Mouse (Mus musculus): ENCODE data around the gene Eif3a.

Eif3a gene

GRCm38 (mm10) chr19:60790551-60791161, at the start of gene Eif3a:
Eif3a (minus strand) TSS chr19:60790658.
- DNase-seq, result peak; percentile 96

GRCm38 (mm10) chr19:60837747-60838146, 47.3 kb upstream of the Eif3a start:
- DNase-seq, result peak; percentile 85

GRCm38 (mm10) chr19:60818677-60819076, 28.2 kb upstream of the Eif3a start:
- DNase-seq, result no peak

GRCm38 (mm10) chr19:60813133-60813532, 22.7 kb upstream of the Eif3a start:
- DNase-seq, result no peak

- peak; percentile 42 for DNase-seq
Measured at GRCm38 (mm10) chr19:60812036-60812389, 21.6 kb upstream of the Eif3a start.

GRCm38 (mm10) chr19:60811098-60812035, 20.9 kb upstream of the Eif3a start, which contains the start of gene Fam45a:
Fam45a (plus strand) TSS chr19:60811585.
- DNase-seq, result peak; percentile 97

GRCm38 (mm10) chr19:60809927-60810326, 19.5 kb upstream of the Eif3a start:
- no peak for DNase-seq

- DNase-seq, result no peak
Measured at GRCm38 (mm10) chr19:60804903-60805302, 14.4 kb upstream of the Eif3a start.

GRCm38 (mm10) chr19:60799867-60800569, 9.6 kb upstream of the Eif3a start:
- peak; percentile 83 for DNase-seq

GRCm38 (mm10) chr19:60797415-60797814, 7.0 kb upstream of the Eif3a start:
- DNase-seq, result no peak

GRCm38 (mm10) chr19:60795244-60795643, 4.8 kb upstream of the Eif3a start:
- no peak for DNase-seq

GRCm38 (mm10) chr19:60793170-60793707, 2.8 kb upstream of the Eif3a start:
- no peak for DNase-seq

- no peak for DNase-seq
Measured at GRCm38 (mm10) chr19:60791164-60791563, 706 bp upstream of the Eif3a start.

GRCm38 (mm10) chr19:60789919-60790506, 445 bp downstream of the Eif3a start:
- DNase-seq, result peak; percentile 71

GRCm38 (mm10) chr19:60789452-60789851, 1.0 kb downstream of the Eif3a start:
- no peak for DNase-seq

GRCm38 (mm10) chr19:60788214-60788960, 2.1 kb downstream of the Eif3a start:
- DNase-seq, result no peak

- DNase-seq, result no peak
Measured at GRCm38 (mm10) chr19:60787465-60788150, 2.9 kb downstream of the Eif3a start.

- no peak for DNase-seq
Measured at GRCm38 (mm10) chr19:60784712-60785111, 5.7 kb downstream of the Eif3a start.

- no peak for DNase-seq
Measured at GRCm38 (mm10) chr19:60782034-60782433, 8.4 kb downstream of the Eif3a start.

GRCm38 (mm10) chr19:60773366-60773765, 17.1 kb downstream of the Eif3a start:
- DNase-seq, result no peak

Measured in liver (tissue).